Mouse (Mus musculus) liver, embryonic 18 days (tissue): ENCODE data around the gene Vmn2r96. TPM values are rescaled to one million over a fixed set of nuclear protein-coding genes. Genes with fewer than 3 reads are reported as not detected.

Experiments used
- polyA plus RNA-seq: library from polyadenylated mRNA; depleted of rRNA; stranded (reverse); fragments of >200 nt; gene quantifications from 2 replicates; pipeline ENCODE4 v1.2.3, GENCODE M21; 2012; rRNA removed

Gene Vmn2r96
- polyA plus RNA-seq: not detected in 2 replicates

DNA sequence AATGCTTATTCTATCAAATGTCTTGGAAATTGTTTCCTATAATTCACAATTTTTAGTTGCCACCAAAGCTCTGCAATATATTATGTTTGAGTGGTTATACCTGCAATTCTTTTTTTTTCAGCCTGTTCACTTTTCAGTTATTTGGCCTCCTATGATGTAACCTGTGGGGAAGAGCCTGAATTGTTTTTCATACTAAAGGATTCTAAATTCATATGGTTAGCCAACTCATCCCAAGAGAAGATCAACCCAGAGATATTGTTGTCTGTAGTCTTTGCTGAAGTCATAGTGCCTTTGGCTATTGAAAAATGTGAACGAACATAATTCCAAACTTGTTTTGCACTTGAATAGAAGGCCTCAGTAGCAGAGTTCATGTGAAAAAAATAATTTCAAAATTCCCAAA is at the start of gene Vmn2r96:
Gene Vmn2r96 (plus strand): TSS at position 301 of the 400 bp plus-strand sequence.

Other genes starting within 250 kb of the Vmn2r96 start
- not detected in 2 replicates for gene Vmn2r95, start 149.1 kb upstream of the Vmn2r96 start, polyA plus RNA-seq